In the genomic region with DNA sequence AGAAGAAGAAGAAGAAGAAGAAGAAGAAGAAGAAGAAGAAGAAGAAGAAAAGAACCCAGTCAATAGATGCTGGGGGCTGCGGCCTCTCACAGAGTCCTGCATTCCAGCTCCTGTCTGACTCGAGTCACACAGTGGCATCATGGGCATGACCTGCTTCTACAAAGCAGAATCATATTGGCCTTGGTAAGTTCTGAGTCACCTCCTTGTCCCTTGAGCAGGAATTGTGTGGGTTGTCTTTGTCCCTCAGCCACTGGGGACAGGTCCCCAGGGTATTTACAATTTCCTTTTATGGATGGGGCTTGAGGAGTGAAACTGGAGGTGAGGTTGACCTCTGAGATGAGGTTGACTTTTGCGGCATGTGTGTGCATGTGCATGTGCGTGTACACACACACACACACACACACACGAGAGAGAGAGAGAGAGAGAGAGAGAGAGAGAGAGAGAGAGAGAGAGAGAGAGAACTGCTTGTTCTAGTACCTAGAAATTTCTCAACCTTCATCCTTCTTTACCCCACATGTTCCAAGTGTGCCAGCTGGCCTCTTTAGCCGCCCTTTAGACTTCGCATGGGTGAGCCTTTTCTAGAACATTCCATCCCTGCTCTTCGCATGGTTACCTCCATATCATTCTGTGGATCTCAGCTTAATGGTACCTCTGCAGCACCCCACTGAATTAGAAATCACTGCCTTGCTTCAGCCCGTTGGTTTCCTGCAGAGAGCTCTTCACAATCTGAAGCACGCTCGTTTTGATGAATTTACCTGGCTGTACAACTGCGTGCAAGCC, we compare ENCODE assay signal across 25 mouse cellular contexts.
DNase-seq lines count a peak whose midpoint lies in the region; ATAC-seq and TF ChIP-seq lines count a peak whose summit lies in the region.
"Had no signal": no experiment of that assay in that cellular context is flagged by ENCODE, and none has a peak within 500 bp of the region (broad histone marks: within the 10 kb centered on the region; RNA-seq: fewer than 3 reads in every experiment).

No protein-coding gene starts in this region.

- TF ChIP-seq POLR2A in kidney, adult 2 months (IDR thresholded peaks at IDR 0.05; ENCODE audit: low read depth, low read length): no peak

- no peaks in the 10 kb centered on the region for H3K4me1 ChIP-seq in kidney, adult 2 months (ENCODE audit: control insufficient read depth, insufficient read depth, low read length)
- H3K4me1 ChIP-seq in kidney, postnatal 0 days (replicated peaks; ENCODE audit: insufficient read depth, low read length): no peaks in the 10 kb centered on the region
- no peaks in the 10 kb centered on the region for H3K4me1 ChIP-seq in kidney, embryonic 14.5 days (ENCODE audit: control insufficient read depth, insufficient read depth, low read length)
- H3K4me1 ChIP-seq: forebrain, embryonic 10.5 days; forebrain, embryonic 13.5 days; hindbrain, embryonic 12.5 days; hindbrain, embryonic 15.5 days had no signal

- no peak overlapping the region for H3K9ac ChIP-seq in kidney, postnatal 0 days (ENCODE audit: low read depth, low read length)
- H3K9ac ChIP-seq in kidney, embryonic 14.5 days (ENCODE audit: low read depth, low read length): no peak overlapping the region
- H3K9ac ChIP-seq: forebrain, embryonic 13.5 days; heart, embryonic 13.5 days; hindbrain, embryonic 12.5 days; hindbrain, embryonic 15.5 days had no signal

- peak; percentile 57; the same call in 1 of the 2 replicates for ATAC-seq in kidney, postnatal 0 days (replicated peaks; ENCODE audit: low FRiP score, low read depth)
- no peak for ATAC-seq in kidney, embryonic 14.5 days (ENCODE audit: low FRiP score, low TSS enrichment)
- ATAC-seq: activated CD4-positive, CD25-positive, alpha-beta regulatory T cell, adult 4 months; forebrain, embryonic 13.5 days; forebrain, embryonic 16.5 days had no signal

- no peak overlapping the region for H3K4me3 ChIP-seq in kidney, adult 2 months (ENCODE audit: insufficient read depth, low read depth, low read length)
- H3K4me3 ChIP-seq in kidney, postnatal 0 days (replicated peaks; ENCODE audit: low read depth, low read length): no peak overlapping the region
- H3K4me3 ChIP-seq in kidney, embryonic 14.5 days (ENCODE audit: low read length): no peak overlapping the region
- H3K4me3 ChIP-seq: forebrain, embryonic 10.5 days; forebrain, embryonic 13.5 days; heart, adult 2 months; heart, embryonic 10.5 days; heart, embryonic 13.5 days; hindbrain, embryonic 12.5 days; hindbrain, embryonic 15.5 days had no signal

- H3K9me3 ChIP-seq in kidney, postnatal 0 days (replicated peaks; ENCODE audit: low read length): no peaks in the 10 kb centered on the region
- H3K9me3 ChIP-seq in kidney, embryonic 14.5 days (ENCODE audit: control insufficient read depth, low read length): no peaks in the 10 kb centered on the region
- H3K9me3 ChIP-seq: forebrain, embryonic 10.5 days; forebrain, embryonic 13.5 days; heart, embryonic 10.5 days; heart, embryonic 13.5 days; hindbrain, embryonic 12.5 days; hindbrain, embryonic 15.5 days had no signal

- WGBS in kidney, adult 2 months: 52% methylated on average over 12 of the region's 12 CpGs
- 71% methylated on average over 12 of the region's 12 CpGs for WGBS in kidney, postnatal 0 days
- WGBS in kidney, embryonic 14.5 days: 73% methylated on average over 11 of the region's 12 CpGs

- no peak for TF ChIP-seq CTCF in kidney, adult 2 months (conservative IDR thresholded peaks at IDR 0.05; ENCODE audit: insufficient read depth, insufficient read length, low read depth, low read length)
- TF ChIP-seq CTCF in kidney, postnatal 0 days (IDR thresholded peaks at IDR 0.05; ENCODE audit: low read depth): no peak

- no peak overlapping the region for H3K4me2 ChIP-seq in kidney, postnatal 0 days (ENCODE audit: low read length)
- H3K4me2 ChIP-seq in kidney, embryonic 14.5 days (replicated peaks; ENCODE audit: low read depth, low read length): no peak overlapping the region
- H3K4me2 ChIP-seq: forebrain, embryonic 13.5 days; heart, embryonic 13.5 days; hindbrain, embryonic 12.5 days; hindbrain, embryonic 15.5 days had no signal

- no peaks in the 10 kb centered on the region for H3K36me3 ChIP-seq in kidney, adult 2 months (ENCODE audit: control insufficient read depth, insufficient read depth, low read length)
- no peaks in the 10 kb centered on the region for H3K36me3 ChIP-seq in kidney, postnatal 0 days (ENCODE audit: insufficient read depth, low read length)
- H3K36me3 ChIP-seq in kidney, embryonic 14.5 days (ENCODE audit: control insufficient read depth, insufficient read depth, low read length): no peaks in the 10 kb centered on the region
- H3K36me3 ChIP-seq: forebrain, embryonic 10.5 days; heart, embryonic 10.5 days; heart, embryonic 13.5 days; hindbrain, embryonic 12.5 days; hindbrain, embryonic 15.5 days had no signal

- H3K27ac ChIP-seq in kidney, adult 2 months (ENCODE audit: insufficient read depth, low read depth, low read length): no peak overlapping the region
- no peak overlapping the region for H3K27ac ChIP-seq in kidney, postnatal 0 days
- H3K27ac ChIP-seq in kidney, embryonic 14.5 days (ENCODE audit: low read depth, low read length): no peak overlapping the region
- H3K27ac ChIP-seq: forebrain, embryonic 10.5 days; forebrain, embryonic 13.5 days; heart, adult 2 months; heart, embryonic 10.5 days; heart, embryonic 13.5 days; hindbrain, embryonic 12.5 days; hindbrain, embryonic 15.5 days had no signal

- H3K27me3 ChIP-seq in kidney, adult 2 months (replicated peaks; ENCODE audit: control insufficient read depth, insufficient read depth, low read length): no peaks in the 10 kb centered on the region
- H3K27me3 ChIP-seq in kidney, postnatal 0 days (ENCODE audit: insufficient read depth, low read length): no peaks in the 10 kb centered on the region
- H3K27me3 ChIP-seq in kidney, embryonic 14.5 days (ENCODE audit: control insufficient read depth, insufficient read depth, low read length): no peaks in the 10 kb centered on the region
- H3K27me3 ChIP-seq: forebrain, embryonic 13.5 days; heart, embryonic 13.5 days; hindbrain, embryonic 12.5 days; hindbrain, embryonic 15.5 days had no signal

- DNase-seq in adrenal gland, adult 2 months: peak; percentile 56
- DNase-seq in adrenal gland, adult 18-20 months (ENCODE audit: low spot score in 2 of 2): no peak
- DNase-seq in kidney, adult 2 months: peak; percentile 41
- no peak for DNase-seq in kidney, adult 18-20 months
- DNase-seq in kidney, postnatal 0 days (ENCODE audit: low spot score): peak; percentile 19
- peak; percentile 86 for DNase-seq in Muller cell, postnatal 12 days (ENCODE audit: inconsistent ontology term)
- DNase-seq in ovary, postnatal 14 days (ENCODE audit: low spot score): no peak
- DNase-seq: adrenal gland, postnatal 25 days; B cell, adult 2 months; cerebellum, adult 18-20 months; cerebellum, adult 9-10 months; cerebellum, postnatal 14 days; gastrocnemius, postnatal 10 days; gastrocnemius, postnatal 36 days; heart, adult 2 months; heart, postnatal 14 days had no signal

Comparison
In these comparisons a context has a peak if more than half of its experiments do, and no peak if none do; other contexts are left out.
1. DNase-seq: peak in adrenal gland, adult 2 months (single experiment), kidney, adult 2 months (single experiment), kidney, postnatal 0 days (single experiment) and Muller cell, postnatal 12 days (single experiment); none in adrenal gland, adult 18-20 months (0 of 2), kidney, adult 18-20 months (single experiment) and ovary, postnatal 14 days (single experiment).